Mouse (Mus musculus) left cerebral cortex, adult 2 months (tissue): ENCODE data around the gene Rsph1. TPM values are rescaled to one million over a fixed set of nuclear protein-coding genes. Genes with fewer than 3 reads are reported as not detected.

Experiments used
- DNase-seq, 2 experiments: peaks; one replicate each; pipeline ENCODE4 v3.0.0; 2021 to 2022; ENCODE audit warnings: low spot score in 2 of 2, mixed read lengths in 1 of 2; ENCODE audit errors: extremely low spot score in 1 of 2
- H3K27ac ChIP-seq: fragments of 200-600 bp; 2 replicates; pipeline ENCODE4 v1.8.1; 2022
- H3K4me3 ChIP-seq: fragments of 200-600 bp; 2 replicates; pipeline ENCODE4 v1.8.1; 2022
- CTCF ChIP-seq: fragments of 200-600 bp; IDR thresholded peaks from 2 replicates; pipeline ENCODE4 v1.8.1; 2022; ENCODE audit warnings: antibody characterized with exemption, mild to moderate bottlenecking, moderate library complexity
- intact Hi-C: fragments of 180-260 bp; cut with DNase I; formaldehyde crosslinking; loops from one replicate; pipeline ENCODE4 v1.15.1; 2025
- total RNA-seq, 2 experiments: library from RNA; stranded (reverse); gene quantifications; 2 replicates each; pipeline ENCODE4 v1.2.3; 2021

Gene Rsph1
- total RNA-seq, 2 experiments from 2014 or later: 14.5 to 19.8 TPM

DNA sequence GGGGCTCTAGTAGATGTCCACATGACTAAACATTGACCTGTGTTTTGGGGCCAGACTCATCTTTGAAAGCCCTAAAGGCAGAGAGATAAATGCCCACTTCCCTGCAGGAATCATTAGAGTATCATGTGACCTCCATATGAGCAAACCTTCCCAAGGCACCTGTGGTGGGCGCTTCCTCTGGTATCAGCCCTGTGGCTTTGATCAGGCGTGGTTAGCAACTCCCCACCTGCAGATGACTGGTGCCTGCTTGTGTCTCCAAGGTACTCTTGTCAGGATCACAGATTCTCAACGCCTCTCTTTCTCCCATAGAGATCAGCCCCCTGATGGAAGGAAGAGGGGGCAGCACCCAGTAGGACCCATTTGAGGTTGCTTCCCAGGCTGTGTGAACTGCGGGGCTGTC, 22.8 kb upstream of the Rsph1 start:
- DNase-seq: no peak
- intact Hi-C loops: loop anchor here (5.0 kb wide), 1 partner anchor 163 kb away; no protein-coding TSS in a partner anchor
- Histone ChIP-seq H3K27ac (no peak overlapping the region), H3K4me3 (no peak overlapping the region)
- no peak for TF ChIP-seq CTCF

DNA sequence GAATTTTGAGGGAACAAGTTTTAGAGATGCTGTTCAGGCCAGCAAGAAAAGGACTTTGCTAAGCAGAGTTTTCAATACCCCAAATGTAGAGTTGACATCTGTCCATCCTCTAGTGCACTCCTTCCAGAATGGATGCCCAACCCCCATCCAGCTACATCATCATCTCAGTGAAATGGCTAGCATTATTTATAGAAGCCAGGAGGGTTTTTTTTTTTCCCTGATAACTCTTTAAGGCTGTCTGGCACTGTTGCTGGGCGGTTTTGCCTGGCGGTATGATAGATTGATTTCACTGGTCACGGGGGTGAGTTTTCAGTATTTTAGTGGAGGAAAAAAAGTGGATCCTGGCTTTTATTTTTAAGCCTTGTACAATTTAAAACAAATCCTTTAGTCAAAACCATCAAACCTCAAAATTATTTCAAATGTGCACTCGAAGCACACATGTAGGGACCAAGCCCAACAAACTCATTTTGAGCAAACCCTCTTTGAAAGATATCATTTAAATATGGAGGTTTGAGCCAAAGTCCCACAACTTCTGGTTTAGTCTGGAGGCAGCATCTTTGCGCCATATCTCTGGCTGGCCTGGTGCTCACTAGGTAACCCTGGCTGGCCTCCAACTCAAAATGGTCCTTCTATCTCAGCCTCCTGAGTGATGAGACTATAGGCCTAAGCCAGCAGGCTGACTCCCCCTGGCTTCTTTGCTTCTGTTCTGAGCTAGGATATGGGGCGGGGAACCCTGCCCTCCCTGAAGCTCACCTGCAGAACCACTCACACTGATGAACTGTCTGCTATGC, 21.4 kb upstream of the Rsph1 start:
- intact Hi-C loops: no loop called here
- H3K4me3 ChIP-seq: no peak overlapping the region
- no peak for TF ChIP-seq CTCF
- H3K27ac ChIP-seq: no peak overlapping the region
- DNase-seq: no peak

DNA sequence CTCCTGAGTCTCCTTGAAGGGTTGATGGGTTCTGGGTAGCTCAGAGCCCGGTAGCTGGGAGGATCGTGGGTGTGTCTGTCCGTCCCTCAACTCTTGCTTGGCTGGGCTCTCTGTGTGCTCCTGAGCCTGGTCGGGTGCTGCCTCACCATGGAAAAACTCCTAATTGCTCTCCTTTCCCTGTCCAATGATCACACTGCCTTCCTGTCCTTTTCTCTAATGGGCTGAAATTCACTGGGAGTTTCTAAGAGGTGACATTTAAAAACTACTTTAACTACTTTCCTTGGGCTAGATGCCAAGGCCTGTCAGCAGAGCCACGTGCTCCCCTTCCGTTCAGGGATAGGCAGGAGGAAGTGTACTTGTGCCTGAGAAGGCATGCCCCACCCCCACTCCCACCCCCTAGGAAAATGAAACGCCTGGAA, 20.3 kb upstream of the Rsph1 start:
- DNase-seq: no peak
- H3K4me3 ChIP-seq: no peak overlapping the region
- TF ChIP-seq CTCF: no peak; the same call in none of the 2 replicates
- no peak overlapping the region for H3K27ac ChIP-seq
- intact Hi-C loops: loop anchor here (2.0 kb wide), 1 partner anchor 43 kb away; no protein-coding TSS in a partner anchor

DNA sequence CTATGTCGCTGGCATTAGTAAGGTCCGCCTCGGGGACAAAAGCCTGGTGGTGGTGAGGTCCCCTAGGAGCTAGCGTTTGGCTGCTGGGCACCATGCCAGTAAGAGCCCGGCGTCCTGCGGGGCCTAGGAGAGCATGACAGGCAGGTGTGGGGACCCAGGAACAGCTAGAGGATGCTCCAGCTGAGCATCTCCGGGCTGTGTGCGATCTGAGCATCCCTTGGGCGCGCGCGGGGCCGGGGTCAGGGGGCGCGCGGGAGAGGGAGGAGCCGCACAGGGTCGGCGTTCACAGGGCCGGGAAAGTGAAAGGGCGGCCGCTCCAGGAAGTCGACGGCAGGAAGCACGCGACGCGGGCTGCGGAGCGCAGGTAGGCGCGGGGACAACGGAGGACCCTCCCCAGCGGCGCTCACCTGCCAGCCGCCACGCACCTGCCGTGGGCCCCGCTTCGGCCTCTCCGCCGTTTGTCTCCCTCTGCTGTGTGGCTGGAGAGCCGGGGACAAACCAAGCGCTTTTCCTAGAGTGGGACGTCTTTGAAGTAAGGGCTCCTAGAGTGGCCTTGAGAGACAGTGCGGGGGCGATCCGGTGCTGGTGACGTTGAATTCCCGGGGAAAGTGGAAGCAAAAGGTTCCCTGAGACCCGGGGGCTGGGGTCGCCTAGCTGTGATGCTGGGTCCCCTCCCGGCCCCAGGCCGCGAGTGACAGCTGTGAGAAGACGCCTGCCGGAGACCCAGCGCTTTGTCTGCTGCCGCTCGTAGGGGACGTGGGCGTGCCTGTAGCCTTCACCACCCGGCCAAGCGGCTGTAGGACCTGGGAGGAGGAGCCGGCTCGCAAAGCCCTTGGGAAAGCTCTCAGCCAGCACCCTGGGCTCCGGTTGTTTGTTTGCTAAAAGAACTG, 19.0 kb upstream of the Rsph1 start:
- intact Hi-C loops: loop anchor here (2.0 kb wide), 1 partner anchor 41 kb away; no protein-coding TSS in a partner anchor
- TF ChIP-seq CTCF: peak; percentile 10
- Histone ChIP-seq H3K27ac (peak overlapping the region; percentile 78), H3K4me3 (peak overlapping the region; percentile 70)
- peak; percentile 76 to 77 for DNase-seq

DNA sequence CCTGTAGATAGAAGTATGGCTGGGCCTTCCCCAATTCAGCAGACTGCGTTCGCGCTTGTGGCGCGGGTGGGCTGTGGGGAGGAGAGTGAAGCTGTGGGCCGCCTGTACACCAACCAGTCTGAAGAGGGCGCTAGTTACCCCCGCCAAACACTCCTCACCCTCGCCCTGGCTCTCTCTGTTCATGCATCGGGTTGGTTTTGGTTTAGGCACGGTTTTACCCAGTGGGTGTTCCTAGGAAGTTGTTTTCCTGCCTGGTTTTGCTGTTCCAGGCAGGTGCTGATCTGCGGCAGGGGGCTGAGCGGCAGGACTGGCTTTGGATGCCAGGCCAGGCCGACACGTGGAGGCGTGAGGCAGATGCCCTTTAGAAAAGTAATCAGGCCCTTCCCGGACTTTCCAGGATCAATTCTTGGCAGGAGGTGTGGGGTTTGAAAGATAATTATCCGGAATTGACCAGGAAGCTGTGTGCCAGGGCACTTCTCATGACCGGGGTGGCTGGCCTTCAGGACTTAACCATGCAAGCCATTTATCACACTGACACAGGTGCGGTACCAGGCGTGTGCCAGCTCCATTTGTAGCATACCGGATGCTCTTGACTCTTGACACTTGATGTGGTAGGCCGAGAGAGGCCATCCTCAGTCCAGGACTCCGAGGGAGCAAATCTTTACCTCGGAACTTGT, 18.2 kb upstream of the Rsph1 start:
- peak; percentile 54 for TF ChIP-seq CTCF
- no peak for DNase-seq
- H3K4me3 ChIP-seq: peak overlapping the region; percentile 70
- intact Hi-C loops: no loop called here
- H3K27ac ChIP-seq: peak overlapping the region; percentile 78; the same call in 1 of the 2 replicates

DNA sequence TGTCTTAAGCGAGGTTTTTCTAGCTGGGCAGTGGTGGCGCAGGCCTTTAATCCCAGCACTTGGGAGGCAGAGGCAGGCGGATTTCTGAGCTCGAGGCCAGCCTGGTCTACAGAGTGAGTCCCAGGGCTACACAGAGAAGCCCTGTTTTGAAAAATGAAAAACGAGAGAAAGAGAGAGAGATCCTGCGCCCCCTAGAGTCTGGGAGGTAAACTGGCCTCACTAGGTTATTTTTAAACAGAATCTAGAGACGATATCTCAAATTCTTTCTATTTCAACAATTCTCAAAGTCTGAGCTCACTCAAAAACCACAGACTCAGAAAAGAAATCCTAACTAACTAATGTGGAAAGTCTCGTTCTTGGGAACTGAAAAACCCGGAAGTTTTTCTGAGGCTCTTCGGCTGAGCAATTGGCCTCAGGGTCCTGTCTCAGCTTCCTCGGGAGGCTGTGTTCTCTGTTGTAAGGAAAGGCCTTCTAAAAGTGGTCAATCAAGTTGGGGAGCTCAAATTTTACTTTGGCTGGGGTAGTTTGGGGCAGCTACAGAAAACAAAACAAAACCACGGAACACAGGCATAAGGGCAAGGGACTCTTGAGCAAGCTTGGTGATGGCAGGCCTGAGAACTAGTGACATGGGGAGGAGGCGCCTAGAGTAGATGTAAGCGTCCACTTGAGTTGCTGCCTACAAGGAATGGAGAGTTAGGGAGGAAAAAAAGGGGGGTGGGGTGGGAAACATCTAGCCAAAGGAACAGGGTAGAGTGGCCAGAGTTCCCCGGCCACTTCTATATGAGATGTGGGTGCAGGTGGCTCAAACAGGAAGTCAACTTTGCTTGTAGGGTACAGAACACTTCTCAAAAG, 17.4 kb upstream of the Rsph1 start:
- H3K4me3 ChIP-seq: no peak overlapping the region
- intact Hi-C loops: no loop called here
- H3K27ac ChIP-seq: no peak overlapping the region
- TF ChIP-seq CTCF: peak; percentile 62
- DNase-seq: no peak

DNA sequence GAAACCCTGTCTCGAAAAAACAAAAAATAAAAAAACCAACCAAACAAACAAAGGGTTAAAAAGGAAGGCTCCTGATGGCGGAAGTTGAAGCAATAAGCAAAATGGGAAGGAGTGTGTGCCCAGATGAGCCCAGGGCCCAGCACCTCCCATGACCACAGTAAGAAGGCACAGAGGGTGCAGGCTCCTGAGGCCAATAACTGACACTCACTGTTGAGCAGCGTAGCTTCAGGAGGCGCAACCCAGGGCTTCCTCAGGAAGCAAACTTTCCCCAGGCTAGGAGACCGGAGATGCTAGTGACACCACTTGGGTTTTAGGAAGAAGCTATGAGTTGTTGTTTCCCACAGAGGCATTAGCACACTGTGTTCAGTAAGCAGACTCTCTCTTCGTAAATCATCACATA, 13.7 kb upstream of the Rsph1 start:
- H3K27ac ChIP-seq: no peak overlapping the region
- no peak overlapping the region for H3K4me3 ChIP-seq
- DNase-seq: no peak
- intact Hi-C loops: no loop called here
- TF ChIP-seq CTCF: no peak

DNA sequence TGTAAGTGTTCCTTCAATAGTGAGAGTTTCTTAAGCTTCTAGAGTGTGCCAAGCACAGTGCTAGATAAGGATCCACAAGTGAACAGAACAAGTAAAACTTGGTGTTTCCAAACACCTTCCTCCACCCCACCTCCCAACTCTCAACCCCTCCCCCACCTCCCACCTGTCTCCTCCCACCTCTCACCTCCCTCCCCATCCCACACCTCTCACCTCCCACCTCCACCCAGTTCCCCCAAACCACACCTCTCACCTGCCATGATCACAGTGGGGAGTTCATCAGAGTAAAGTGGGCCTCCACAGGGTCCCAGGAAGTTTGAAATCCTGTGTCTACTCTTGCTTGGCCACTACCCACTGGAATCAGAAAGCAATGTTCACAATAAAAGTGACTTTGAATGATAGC, 13.1 kb upstream of the Rsph1 start:
- intact Hi-C loops: no loop called here
- Histone ChIP-seq H3K27ac (no peak overlapping the region), H3K4me3 (no peak overlapping the region)
- no peak for TF ChIP-seq CTCF
- DNase-seq: no peak

DNA sequence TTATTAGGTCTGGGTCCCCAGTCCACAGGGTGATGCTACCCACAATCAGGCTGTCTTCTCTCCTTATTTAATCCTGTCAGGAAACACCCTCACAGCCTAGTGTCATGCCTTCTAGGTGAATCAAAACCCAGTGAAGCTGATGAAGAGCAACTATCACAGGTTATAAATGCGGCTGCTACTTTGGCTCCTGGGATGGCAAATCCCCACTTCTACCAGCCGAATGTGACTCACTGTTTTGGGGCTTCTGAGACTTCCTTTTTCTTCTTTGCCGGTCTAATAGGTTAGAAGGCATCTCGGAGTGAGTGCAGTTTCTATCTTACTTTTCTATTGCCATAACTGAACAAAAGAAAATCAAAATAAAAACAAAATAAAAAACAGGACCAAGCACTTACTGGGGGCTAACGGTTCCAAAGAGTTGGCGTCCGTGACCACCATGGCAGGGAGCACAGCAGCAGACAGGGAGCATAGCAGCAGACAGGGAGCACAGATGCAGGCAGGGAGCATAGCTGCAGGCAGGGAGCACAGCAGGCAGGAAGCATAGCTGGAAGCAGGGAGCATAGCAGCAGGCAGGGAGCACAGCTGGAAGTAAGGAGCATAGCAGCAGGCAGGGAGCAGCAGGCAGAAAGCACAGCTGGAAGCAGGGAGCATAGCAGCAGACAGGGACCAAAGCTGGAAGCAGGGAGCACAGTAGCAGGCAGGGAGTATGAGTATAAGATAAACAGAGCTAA, 12.0 kb upstream of the Rsph1 start:
- TF ChIP-seq CTCF: no peak
- Histone ChIP-seq H3K27ac (no peak overlapping the region), H3K4me3 (no peak overlapping the region)
- intact Hi-C loops: no loop called here
- DNase-seq: no peak

DNA sequence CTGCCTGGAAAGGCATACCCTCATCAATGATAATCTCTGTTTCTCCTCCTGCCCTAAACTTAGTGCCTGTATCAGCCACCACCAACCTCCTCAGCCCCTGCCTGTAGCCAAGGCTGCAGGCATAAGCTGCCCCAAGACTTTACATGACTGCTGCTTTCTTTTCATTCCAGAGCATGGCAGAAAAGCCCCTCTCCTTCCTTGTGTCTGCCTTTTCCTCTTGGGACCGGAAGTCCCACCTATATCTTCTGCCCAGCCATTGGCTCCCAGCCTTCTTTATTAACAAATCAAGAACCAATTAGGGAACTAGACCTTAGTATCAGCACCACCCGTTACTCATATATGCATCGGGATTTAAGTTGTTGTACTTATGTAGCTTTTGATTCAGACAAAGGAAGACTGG, 10.0 kb upstream of the Rsph1 start:
- Histone ChIP-seq H3K4me3 (no peak overlapping the region), H3K27ac (no peak overlapping the region)
- TF ChIP-seq CTCF: no peak
- intact Hi-C loops: no loop called here
- no peak for DNase-seq
